Mouse (Mus musculus): Measurements from ENCODE around the gene Chaf1a. TPM values are rescaled to one million over a fixed set of nuclear protein-coding genes. Genes with fewer than 3 reads are reported as not detected.

Chaf1a gene
- polyA plus RNA-seq, 1 experiment from 2014 or later, result 3.6 TPM

Other genes with a start within 250 kb of the Chaf1a start
- 12.8 and 14.8 TPM in 2 replicates for gene Zfp119a, start 161.5 kb upstream of the Chaf1a start, polyA plus RNA-seq (2015; fragmentation: Nextera tagmentation; extraction: Ambion mirVana)
- 14.1 and 15.6 TPM in 2 replicates for gene Zfp959, start 148.3 kb upstream of the Chaf1a start, polyA plus RNA-seq (2015; fragmentation: Nextera tagmentation; extraction: Ambion mirVana)
- gene Zfp119b, start 90.9 kb upstream of the Chaf1a start, polyA plus RNA-seq (2015; fragmentation: Nextera tagmentation; extraction: Ambion mirVana), result 10.1 and 11.2 TPM in 2 replicates
- gene Ebi3, start 87.8 kb upstream of the Chaf1a start, polyA plus RNA-seq (2015; fragmentation: Nextera tagmentation; extraction: Ambion mirVana), result 6.0 and 7.1 TPM in 2 replicates
- 21.2 and 24.6 TPM in 2 replicates for gene Yju2, start 81.3 kb upstream of the Chaf1a start, polyA plus RNA-seq (2015; fragmentation: Nextera tagmentation; extraction: Ambion mirVana)
- 185 and 187 TPM in 2 replicates for gene Shd, start 70.0 kb upstream of the Chaf1a start, polyA plus RNA-seq (2015; fragmentation: Nextera tagmentation; extraction: Ambion mirVana)
- 200 and 218 TPM in 2 replicates for gene Fsd1, start 53.9 kb upstream of the Chaf1a start, polyA plus RNA-seq (2015; fragmentation: Nextera tagmentation; extraction: Ambion mirVana)
- 6.4 and 7.6 TPM in 2 replicates for gene Stap2, start 34.9 kb upstream of the Chaf1a start, polyA plus RNA-seq (2015; fragmentation: Nextera tagmentation; extraction: Ambion mirVana)
- 115 and 117 TPM in 2 replicates for gene Mpnd, start 34.7 kb upstream of the Chaf1a start, polyA plus RNA-seq (2015; fragmentation: Nextera tagmentation; extraction: Ambion mirVana)
- gene Sh3gl1, start 3.8 kb upstream of the Chaf1a start, polyA plus RNA-seq (2015; fragmentation: Nextera tagmentation; extraction: Ambion mirVana), result 102 and 108 TPM in 2 replicates
- gene Ubxn6, start 34.6 kb downstream of the Chaf1a start, polyA plus RNA-seq (2015; fragmentation: Nextera tagmentation; extraction: Ambion mirVana), result 84.0 and 88.5 TPM in 2 replicates
- gene Hdgfl2, start 39.2 kb downstream of the Chaf1a start, polyA plus RNA-seq (2015; fragmentation: Nextera tagmentation; extraction: Ambion mirVana), result 140 and 148 TPM in 2 replicates
- 0.05 and 0.15 TPM in 2 replicates for gene Plin4, start 69.4 kb downstream of the Chaf1a start, polyA plus RNA-seq (2015; fragmentation: Nextera tagmentation; extraction: Ambion mirVana)
- 1.2 and 2.8 TPM in 2 replicates for gene Plin5, start 77.2 kb downstream of the Chaf1a start, polyA plus RNA-seq (2015; fragmentation: Nextera tagmentation; extraction: Ambion mirVana)
- 0.25 and 0.30 TPM in 2 replicates for gene Lrg1, start 81.6 kb downstream of the Chaf1a start, polyA plus RNA-seq (2015; fragmentation: Nextera tagmentation; extraction: Ambion mirVana)
- gene Sema6b, start 99.9 kb downstream of the Chaf1a start, polyA plus RNA-seq (2015; fragmentation: Nextera tagmentation; extraction: Ambion mirVana), result 13.2 and 14.4 TPM in 2 replicates
- 10.5 and 10.8 TPM in 2 replicates for gene Tnfaip8l1, start 122.0 kb downstream of the Chaf1a start, polyA plus RNA-seq (2015; fragmentation: Nextera tagmentation; extraction: Ambion mirVana)
- gene Mydgf, start 143.5 kb downstream of the Chaf1a start, polyA plus RNA-seq (2015; fragmentation: Nextera tagmentation; extraction: Ambion mirVana), result 65.7 and 71.5 TPM in 2 replicates
- gene Dpp9, start 178.5 kb downstream of the Chaf1a start, polyA plus RNA-seq (2015; fragmentation: Nextera tagmentation; extraction: Ambion mirVana), result 24.2 and 25.4 TPM in 2 replicates
- 15.5 and 18.2 TPM in 2 replicates for gene Fem1a, start 216.4 kb downstream of the Chaf1a start, polyA plus RNA-seq (2015; fragmentation: Nextera tagmentation; extraction: Ambion mirVana)
- 1.3 TPM in 2 replicates for gene Ticam1, start 236.3 kb downstream of the Chaf1a start, polyA plus RNA-seq (2015; fragmentation: Nextera tagmentation; extraction: Ambion mirVana)